Mouse (Mus musculus) thymus, adult 2 months (tissue): Measurements from ENCODE around the gene Fat2.

ENCODE experiments used
- CTCF ChIP-seq: fragments of 200-500 bp; IDR thresholded peaks from 2 replicates; pipeline ENCODE4 v1.5.1; 2012; ENCODE audit warnings: mild to moderate bottlenecking, control low read depth, low read length, moderate library complexity, borderline replicate concordance; ENCODE audit not compliant: control insufficient read depth, poor library complexity, insufficient read depth; ENCODE audit errors: extremely low read depth
- POLR2A ChIP-seq: fragments of 200-500 bp; IDR thresholded peaks from 2 replicates; pipeline ENCODE4 v1.6.1; 2012; ENCODE audit warnings: mild to moderate bottlenecking, low read length, control low read depth, moderate library complexity; ENCODE audit not compliant: control insufficient read depth, poor library complexity, insufficient read depth; ENCODE audit errors: extremely low read depth

GRCm38 (mm10) chr11:55372001-55372400 lies 35.6 kb upstream of the Fat2 start:
- TF ChIP-seq POLR2A (no peak), CTCF (no peak)
